Mouse (Mus musculus) lung, postnatal 0 days (tissue): ENCODE data around the gene Fgf11.

Source experiments
- CTCF ChIP-seq: IDR thresholded peaks from 2 replicates; pipeline ENCODE4 v1.5.1; 2016; ENCODE audit warnings: antibody characterized with exemption, mild to moderate bottlenecking
- EP300 ChIP-seq: IDR thresholded peaks from 2 replicates; pipeline ENCODE4 v1.6.1; 2016; ENCODE audit warnings: antibody characterized with exemption, mild to moderate bottlenecking, control low read depth

DNA sequence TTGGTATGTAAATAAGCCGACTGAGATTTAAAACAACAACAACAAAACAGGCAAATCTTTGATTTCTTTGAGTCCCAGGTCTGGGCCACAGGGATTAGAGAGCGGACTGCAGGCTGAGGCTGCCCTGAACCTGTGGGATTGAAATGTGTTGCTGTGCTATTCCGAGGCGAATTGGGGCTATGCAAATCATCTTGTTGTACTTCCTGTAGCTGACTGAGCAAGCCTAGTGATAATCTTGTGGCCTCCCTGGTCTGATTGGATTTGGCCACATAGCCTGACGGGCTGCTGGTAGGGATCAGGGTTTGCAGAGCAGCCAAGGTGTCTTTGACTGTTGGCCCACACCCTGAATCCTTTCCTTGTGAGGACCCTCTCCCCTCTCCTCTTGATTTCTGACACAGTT lies 26.7 kb downstream of the Fgf11 start:
- TF ChIP-seq CTCF (no peak), EP300 (no peak)
